Mouse (Mus musculus): Measurements from ENCODE around the gene Dnajc30. TPM values are rescaled to one million over a fixed set of nuclear protein-coding genes. Genes with fewer than 3 reads are reported as not detected.

Gene Dnajc30
- total RNA-seq, 2 experiments from 2014 or later: 38.4 to 44.3 TPM

- DNase-seq: peak in 1 of 2 experiments; percentile 36
These were observed 45.4 kb downstream of the Dnajc30 start for GRCm38 (mm10) chr5:135109426-135109825.

DNA sequence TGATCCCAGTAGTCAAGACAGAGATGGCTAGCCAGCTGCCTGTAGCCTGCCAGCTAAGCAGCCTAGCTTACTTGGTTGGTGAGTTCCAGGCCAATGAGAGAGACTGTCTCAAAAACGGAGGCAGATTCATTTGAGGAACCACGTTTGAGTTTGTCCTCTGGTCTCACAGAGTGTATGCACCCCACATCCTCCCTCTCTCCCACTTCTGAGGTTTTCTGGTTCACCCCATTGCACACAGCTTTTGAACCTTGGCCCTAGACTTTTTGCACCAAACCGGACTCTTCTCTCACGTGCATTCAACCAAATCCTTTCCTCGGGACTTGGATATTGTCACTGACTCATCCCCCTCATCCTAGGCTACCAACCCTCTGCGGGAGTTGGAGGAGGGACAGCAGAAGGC, 46.0 kb downstream of the Dnajc30 start:
- no peak for DNase-seq

DNA sequence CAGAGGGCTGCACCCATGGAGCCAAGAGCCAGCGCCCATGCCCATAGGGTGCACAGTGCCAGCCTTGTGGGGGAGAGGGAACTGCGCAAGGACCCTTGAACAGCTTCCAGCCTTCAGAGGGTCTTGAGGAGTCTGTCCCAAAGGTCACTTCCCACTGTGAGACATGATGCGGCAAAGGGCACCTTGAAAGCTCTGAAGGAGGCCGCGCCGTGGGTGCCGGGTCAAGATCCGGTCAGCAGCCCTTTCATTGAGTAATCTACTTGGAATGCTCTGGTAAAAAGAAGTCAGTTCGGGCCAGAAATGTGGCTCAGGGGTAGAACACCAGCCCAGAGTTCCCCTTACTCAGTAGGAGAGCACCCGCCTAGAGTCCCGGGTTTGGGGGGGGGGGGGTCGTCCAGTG, 49.8 kb downstream of the Dnajc30 start:
- no peak for DNase-seq

- no peak for DNase-seq
These were observed 51.2 kb downstream of the Dnajc30 start for GRCm38 (mm10) chr5:135115241-135115640.

Other genes starting within 250 kb of the Dnajc30 start
- not detected for gene Tmem270, start 157.5 kb upstream of the Dnajc30 start, total RNA-seq (2021)
- not detected for gene Cldn13, start 148.7 kb upstream of the Dnajc30 start, total RNA-seq (2021)
- gene Mettl27, start 131.8 kb upstream of the Dnajc30 start, total RNA-seq (2021): 1 to 10 TPM; 5.7 to 7.2 TPM
- gene Cldn4, start 117.3 kb upstream of the Dnajc30 start, total RNA-seq (2021): under 1 TPM in 1 of 2 experiments, not detected in 1; 0.62 TPM
- 1 to 10 TPM in 1 of 2 experiments, under 1 TPM in 1; 0.20 to 1.8 TPM for gene Cldn3, start 78.0 kb upstream of the Dnajc30 start, total RNA-seq (2021)
- gene Abhd11, start 55.0 kb upstream of the Dnajc30 start, total RNA-seq (2021): 10 to 100 TPM; 67.1 to 69.4 TPM
- 1 to 10 TPM; 1.0 to 1.5 TPM for gene Stx1a, start 40.7 kb upstream of the Dnajc30 start, total RNA-seq (2021)
- 10 to 100 TPM; 22.5 to 25.0 TPM for gene Bud23, start 757 bp downstream of the Dnajc30 start, total RNA-seq (2021)
- gene Vps37d, start 14.1 kb downstream of the Dnajc30 start, total RNA-seq (2021): under 1 TPM; 0.17 to 0.36 TPM
- 10 to 100 TPM; 14.1 to 26.6 TPM for gene Mlxipl, start 25.7 kb downstream of the Dnajc30 start, total RNA-seq (2021)
- 10 to 100 TPM in 1 of 2 experiments, 1 to 10 TPM in 1; 9.5 to 11.3 TPM for gene Tbl2, start 85.5 kb downstream of the Dnajc30 start, total RNA-seq (2021)
- gene Bcl7b, start 104.1 kb downstream of the Dnajc30 start, total RNA-seq (2021): 10 to 100 TPM; 47.0 to 47.8 TPM
- gene Baz1b, start 123.1 kb downstream of the Dnajc30 start, total RNA-seq (2021): 10 to 100 TPM; 39.2 to 43.7 TPM
- gene Fzd9, start 187.0 kb downstream of the Dnajc30 start, total RNA-seq (2021): 1 to 10 TPM; 1.6 to 2.2 TPM